Mouse (Mus musculus): ENCODE results near the gene Bmpr1a. TPM values are rescaled to one million over a fixed set of nuclear protein-coding genes. Genes with fewer than 3 reads are reported as not detected.
A peak's percentile ranks its signal among the peaks of the same experiment; 100 is the strongest.

Bmpr1a gene
- polyA plus RNA-seq, 1 experiment from 2014 or later, result 60.4 TPM

DNA sequence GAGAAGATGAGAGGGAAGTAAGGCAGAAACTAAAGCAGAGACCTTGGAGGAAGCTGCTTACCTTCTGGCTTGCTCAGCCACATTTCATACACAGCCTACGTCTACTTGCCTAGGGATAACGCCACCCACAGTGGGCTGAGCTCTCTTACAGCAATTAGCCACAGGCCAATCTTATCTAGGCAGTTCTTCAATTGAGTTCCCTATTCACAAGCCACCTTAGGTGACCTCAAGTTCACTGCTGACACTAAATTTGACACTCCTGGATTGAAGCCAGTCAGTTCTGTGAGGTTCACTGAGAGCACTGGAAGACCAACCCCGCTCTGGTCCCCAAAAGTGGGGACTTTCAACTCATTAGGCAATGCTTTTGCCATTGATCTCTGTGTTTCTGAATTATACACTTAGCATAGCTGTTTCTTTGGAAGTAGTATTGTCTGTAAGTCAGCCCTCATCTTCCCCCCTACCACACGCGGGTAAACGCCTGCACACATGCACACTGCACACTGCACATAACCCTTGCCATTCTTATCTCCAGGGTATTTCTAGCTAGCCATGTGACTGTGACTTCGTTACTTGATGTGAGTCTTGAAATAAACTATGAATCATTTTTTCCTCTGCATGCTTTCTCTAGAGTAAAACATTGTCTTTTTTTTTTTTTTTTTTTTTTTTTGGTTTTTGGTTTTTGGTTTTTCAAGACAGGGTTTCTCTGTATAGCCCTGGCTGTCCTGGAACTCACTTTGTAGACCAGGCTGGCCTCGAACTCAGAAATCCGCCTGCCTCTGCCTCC, 120.0 kb downstream of the Bmpr1a start:
- no peak for DNase-seq (ENCODE audit: low spot score)
- Histone ChIP-seq H3K9me3 (ENCODE audit: control insufficient read depth, low read length) (no peaks in the 10 kb centered on the region), H3K27me3 (ENCODE audit: control insufficient read depth, insufficient read depth, low read length) (no peaks in the 10 kb centered on the region), H3K27ac (ENCODE audit: low read depth, low read length) (no peak overlapping the region), H3K4me1 (replicated peaks; ENCODE audit: control insufficient read depth, insufficient read depth, low read length) (peaks cover 2% of the 10 kb centered on the region; the same call in 1 of the 2 replicates), H3K9ac (ENCODE audit: low read length) (no peak overlapping the region), H3K4me3 (ENCODE audit: low read depth, low read length) (no peak overlapping the region), H3K36me3 (ENCODE audit: control insufficient read depth, insufficient read depth, low read length) (no peaks in the 10 kb centered on the region), H3K4me2 (ENCODE audit: low read depth, low read length, severe bottlenecking) (no peak overlapping the region)
- ATAC-seq (replicated peaks; ENCODE audit: low FRiP score), result no peak
- WGBS, result 92% methylated on average over 9 of the region's 9 CpGs

DNA sequence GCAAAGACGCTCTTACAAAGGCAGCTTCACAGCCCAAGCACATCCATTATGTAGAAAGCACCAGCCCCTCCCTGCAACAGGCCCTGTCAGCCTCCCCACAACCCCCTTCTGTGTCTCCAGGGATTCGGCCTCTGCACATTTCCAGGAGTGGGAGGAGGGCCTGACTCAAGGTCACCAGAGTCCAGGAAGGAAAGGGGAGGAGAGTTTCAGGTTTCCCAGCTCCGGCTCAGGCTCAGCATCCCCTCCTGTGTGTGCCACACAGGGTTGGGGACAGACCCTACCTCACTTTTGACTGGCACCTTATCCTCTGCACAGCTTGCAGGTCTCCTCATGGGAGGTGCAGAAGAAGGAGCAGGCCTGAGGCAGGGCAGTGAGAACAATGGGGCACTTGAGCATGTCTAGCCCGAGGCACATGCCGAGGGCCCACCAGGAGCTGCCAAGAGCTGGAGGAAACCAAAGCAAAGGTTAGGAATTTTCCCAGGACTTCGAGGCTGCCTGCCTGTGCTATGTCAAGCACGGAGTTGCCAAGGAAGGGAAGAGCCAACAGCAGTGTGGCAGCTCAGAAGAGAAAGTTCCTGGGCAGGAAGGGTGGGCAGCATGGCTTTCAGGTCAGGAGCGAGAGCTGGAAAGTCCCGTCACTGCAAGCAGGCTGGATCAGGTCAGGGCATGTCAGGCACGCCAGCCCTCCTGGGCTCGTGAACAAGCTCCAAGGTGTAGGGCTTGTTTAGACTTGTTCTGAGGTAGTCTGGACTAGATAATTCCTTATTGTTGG, 124.4 kb downstream of the Bmpr1a start:
- Histone ChIP-seq H3K4me3 (ENCODE audit: low read depth, low read length) (no peak overlapping the region), H3K4me1 (replicated peaks; ENCODE audit: control insufficient read depth, insufficient read depth, low read length) (peaks cover 2% of the 10 kb centered on the region; the same call in 1 of the 2 replicates), H3K27me3 (ENCODE audit: control insufficient read depth, insufficient read depth, low read length) (no peaks in the 10 kb centered on the region), H3K9me3 (ENCODE audit: control insufficient read depth, low read length) (no peaks in the 10 kb centered on the region), H3K36me3 (ENCODE audit: control insufficient read depth, insufficient read depth, low read length) (no peaks in the 10 kb centered on the region), H3K4me2 (ENCODE audit: low read depth, low read length, severe bottlenecking) (no peak overlapping the region), H3K9ac (ENCODE audit: low read length) (no peak overlapping the region), H3K27ac (ENCODE audit: low read depth, low read length) (no peak overlapping the region)
- ATAC-seq (replicated peaks; ENCODE audit: low FRiP score) (peak; percentile 39; the same call in 1 of the 2 replicates), DNase-seq (ENCODE audit: low spot score) (peak; percentile 52)
- 51% methylated on average over 11 of the region's 11 CpGs for WGBS

DNA sequence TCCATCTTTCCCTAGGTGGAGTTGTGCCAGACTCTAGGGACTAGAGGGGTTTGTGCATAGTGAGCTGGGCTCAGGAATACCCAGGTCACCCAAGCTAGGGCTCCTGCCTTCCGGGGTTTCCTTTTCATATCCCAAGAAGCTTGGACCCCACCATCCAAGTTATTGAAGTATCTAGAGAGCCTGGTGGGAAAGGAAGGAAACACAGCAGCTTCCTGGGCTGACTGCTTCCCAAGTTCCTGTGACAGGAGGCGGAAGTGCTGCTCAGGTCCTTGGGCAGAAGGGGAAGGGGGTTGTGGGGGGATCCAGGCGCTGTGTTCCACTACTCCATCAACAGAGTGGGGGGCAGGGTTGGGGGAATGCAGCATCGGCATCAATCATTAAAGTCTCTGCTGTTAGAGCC, 126.0 kb downstream of the Bmpr1a start:
- Histone ChIP-seq H3K36me3 (ENCODE audit: control insufficient read depth, insufficient read depth, low read length) (no peaks in the 10 kb centered on the region), H3K27me3 (ENCODE audit: control insufficient read depth, insufficient read depth, low read length) (no peaks in the 10 kb centered on the region), H3K9me3 (ENCODE audit: control insufficient read depth, low read length) (no peaks in the 10 kb centered on the region), H3K27ac (ENCODE audit: low read depth, low read length) (no peak overlapping the region), H3K4me3 (ENCODE audit: low read depth, low read length) (no peak overlapping the region), H3K9ac (ENCODE audit: low read length) (no peak overlapping the region), H3K4me2 (ENCODE audit: low read depth, low read length, severe bottlenecking) (no peak overlapping the region), H3K4me1 (replicated peaks; ENCODE audit: control insufficient read depth, insufficient read depth, low read length) (peaks cover 2% of the 10 kb centered on the region; the same call in 1 of the 2 replicates)
- ATAC-seq (replicated peaks; ENCODE audit: low FRiP score) (no peak), DNase-seq (ENCODE audit: low spot score) (no peak)
- 85% methylated on average over 4 of the region's 4 CpGs for WGBS

DNA sequence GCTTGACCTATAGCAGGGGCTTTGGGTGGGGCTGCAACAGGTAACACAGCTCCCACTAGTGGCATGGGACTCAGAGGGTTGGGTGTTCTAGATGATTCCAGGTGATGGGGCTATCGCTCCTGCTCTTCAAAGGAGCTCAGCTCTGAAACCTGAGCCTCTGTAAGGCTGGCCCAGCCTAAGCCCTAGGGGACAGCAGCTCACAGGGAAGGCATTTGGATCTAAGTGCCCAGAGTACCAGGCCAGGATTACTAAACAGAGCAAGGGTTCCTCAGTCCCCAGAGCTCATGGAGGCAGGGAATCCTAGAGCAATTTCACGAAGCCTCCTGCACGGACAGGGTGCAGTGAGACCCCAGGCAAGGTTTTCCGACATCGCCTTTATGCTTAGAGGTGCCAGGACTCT, 127.2 kb downstream of the Bmpr1a start:
- H3K27me3 ChIP-seq (ENCODE audit: control insufficient read depth, insufficient read depth, low read length), result no peaks in the 10 kb centered on the region
- no peak overlapping the region for H3K4me2 ChIP-seq (ENCODE audit: low read depth, low read length, severe bottlenecking)
- DNase-seq (ENCODE audit: low spot score) (no peak), ATAC-seq (replicated peaks; ENCODE audit: low FRiP score) (no peak)
- peaks cover 2% of the 10 kb centered on the region; the same call in 1 of the 2 replicates for H3K4me1 ChIP-seq (replicated peaks; ENCODE audit: control insufficient read depth, insufficient read depth, low read length)
- H3K4me3 ChIP-seq (ENCODE audit: low read depth, low read length), result no peak overlapping the region
- H3K27ac ChIP-seq (ENCODE audit: low read depth, low read length), result no peak overlapping the region
- no peak overlapping the region for H3K9ac ChIP-seq (ENCODE audit: low read length)
- WGBS, result 85% methylated on average over 5 of the region's 5 CpGs
- H3K9me3 ChIP-seq (ENCODE audit: control insufficient read depth, low read length), result no peaks in the 10 kb centered on the region
- no peaks in the 10 kb centered on the region for H3K36me3 ChIP-seq (ENCODE audit: control insufficient read depth, insufficient read depth, low read length)

DNA sequence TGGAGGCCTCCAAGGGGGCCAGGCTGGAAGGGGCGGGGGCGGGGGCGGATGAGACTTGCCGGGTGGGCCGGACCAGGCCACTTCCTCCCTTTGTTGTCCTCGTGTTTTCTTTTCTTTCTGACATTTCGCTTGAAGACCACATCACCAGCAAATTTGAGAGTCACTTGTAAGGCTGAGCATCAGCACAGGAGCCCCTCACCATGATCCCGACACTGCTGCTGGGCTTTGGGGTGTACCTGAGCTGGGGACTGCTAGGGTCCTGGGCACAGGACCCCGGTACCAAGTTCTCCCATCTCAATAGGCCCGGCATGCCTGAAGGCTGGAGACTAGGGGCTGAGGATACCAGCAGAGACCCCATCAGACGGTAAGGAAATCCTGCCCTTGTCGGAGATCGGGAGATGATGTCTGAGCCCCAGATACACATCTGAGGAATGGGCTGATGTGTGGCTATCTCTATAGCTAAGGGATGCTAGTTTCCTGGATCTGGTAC, 127.7 kb downstream of the Bmpr1a start, which contains the start of gene Mmrn2:
Mmrn2 (plus strand) TSS at position 51 of the 490 bp plus-strand sequence.
- no peak for DNase-seq (ENCODE audit: low spot score)
- H3K4me2 ChIP-seq (ENCODE audit: low read depth, low read length, severe bottlenecking), result no peak within 1 kb of the TSS
- peaks cover 2% of the 10 kb centered on the region; the same call in 1 of the 2 replicates for H3K4me1 ChIP-seq (replicated peaks; ENCODE audit: control insufficient read depth, insufficient read depth, low read length)
- H3K9me3 ChIP-seq (ENCODE audit: control insufficient read depth, low read length), result no peaks in the 10 kb centered on the region
- no peak within 1 kb of the TSS for H3K9ac ChIP-seq (ENCODE audit: low read length)
- no peaks in the 10 kb centered on the region for H3K36me3 ChIP-seq (ENCODE audit: control insufficient read depth, insufficient read depth, low read length)
- H3K4me3 ChIP-seq (ENCODE audit: low read depth, low read length), result no peak within 1 kb of the TSS
- no peak within 1 kb of the TSS for H3K27ac ChIP-seq (ENCODE audit: low read depth, low read length)
- WGBS, result 82% methylated on average over 13 of the region's 13 CpGs
- H3K27me3 ChIP-seq (ENCODE audit: control insufficient read depth, insufficient read depth, low read length), result no peaks in the 10 kb centered on the region
- ATAC-seq (replicated peaks; ENCODE audit: low FRiP score), result no peak

DNA sequence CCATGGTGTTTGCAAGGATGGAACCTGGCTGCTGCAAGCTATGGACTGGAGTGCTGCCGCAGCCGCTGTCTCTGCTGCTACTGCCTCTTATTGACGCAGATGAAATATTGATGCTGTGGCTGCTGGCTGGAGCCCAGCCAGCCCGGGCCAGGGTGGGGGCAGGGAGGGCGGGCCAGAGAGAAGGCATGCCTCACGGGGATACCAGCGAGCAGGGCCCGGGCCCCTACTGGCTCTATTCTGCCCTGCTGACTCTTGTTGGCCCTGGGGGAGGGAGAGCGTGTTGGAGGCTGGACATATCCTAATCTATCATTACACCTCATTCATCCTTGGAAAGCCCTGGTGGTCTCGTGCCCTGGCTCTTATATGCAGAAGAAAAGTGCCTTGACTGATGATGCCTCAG, 128.6 kb downstream of the Bmpr1a start, which contains the start of gene Sncg:
Sncg (minus strand) TSS at position 213 of the 400 bp plus-strand sequence.
- DNase-seq (ENCODE audit: low spot score) (no peak), ATAC-seq (replicated peaks; ENCODE audit: low FRiP score) (no peak)
- Histone ChIP-seq H3K4me3 (ENCODE audit: low read depth, low read length) (no peak within 1 kb of the TSS), H3K27ac (ENCODE audit: low read depth, low read length) (no peak within 1 kb of the TSS), H3K36me3 (ENCODE audit: control insufficient read depth, insufficient read depth, low read length) (no peaks in the 10 kb centered on the region), H3K4me2 (ENCODE audit: low read depth, low read length, severe bottlenecking) (no peak within 1 kb of the TSS), H3K9ac (ENCODE audit: low read length) (no peak within 1 kb of the TSS), H3K9me3 (ENCODE audit: control insufficient read depth, low read length) (no peaks in the 10 kb centered on the region), H3K27me3 (ENCODE audit: control insufficient read depth, insufficient read depth, low read length) (no peaks in the 10 kb centered on the region), H3K4me1 (replicated peaks; ENCODE audit: control insufficient read depth, insufficient read depth, low read length) (peaks cover 2% of the 10 kb centered on the region; the same call in 1 of the 2 replicates)
- WGBS, result 72% methylated on average over 10 of the region's 10 CpGs

DNA sequence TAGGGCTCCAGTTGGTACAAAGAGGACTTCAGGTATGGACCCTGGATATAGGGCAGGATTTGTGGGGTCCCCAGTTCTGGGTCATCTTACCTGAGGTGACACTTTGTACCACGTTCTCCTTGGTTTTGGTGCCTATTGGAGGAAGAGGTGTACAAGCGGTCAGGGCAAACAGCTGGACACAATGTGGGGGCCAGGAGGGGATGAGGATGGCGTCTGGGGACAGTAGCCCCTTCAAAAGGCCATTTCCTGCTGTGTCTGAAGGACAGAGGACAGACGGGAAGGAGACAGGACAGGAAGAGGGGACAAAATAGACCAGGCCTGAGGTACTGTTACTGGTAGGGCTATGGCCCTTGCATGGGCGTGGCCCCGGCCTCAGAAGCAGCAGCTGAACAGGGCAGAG, 129.6 kb downstream of the Bmpr1a start:
- H3K27ac ChIP-seq (ENCODE audit: low read depth, low read length), result no peak overlapping the region

DNA sequence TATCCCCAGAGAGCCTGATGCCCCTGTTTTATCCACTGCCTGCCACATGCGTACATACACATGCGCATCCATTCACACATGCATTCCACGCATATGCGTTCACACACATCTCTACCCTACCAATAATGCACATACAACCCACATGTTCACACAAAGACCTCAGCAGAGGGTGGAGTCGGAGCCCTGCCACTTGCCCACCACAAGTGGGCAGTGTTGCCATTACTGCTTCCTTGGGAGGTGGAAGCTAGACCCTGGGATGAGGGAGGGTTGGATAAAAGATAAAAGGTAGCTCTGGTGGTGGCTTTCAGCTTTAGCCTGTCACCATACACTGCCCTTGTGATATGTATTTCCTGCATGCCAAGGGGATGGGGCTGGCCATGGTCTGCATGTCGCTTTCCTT, 130.5 kb downstream of the Bmpr1a start:
- Histone ChIP-seq H3K4me1 (replicated peaks; ENCODE audit: control insufficient read depth, insufficient read depth, low read length) (no peaks in the 10 kb centered on the region), H3K27me3 (ENCODE audit: control insufficient read depth, insufficient read depth, low read length) (no peaks in the 10 kb centered on the region), H3K9ac (ENCODE audit: low read length) (no peak overlapping the region), H3K4me3 (ENCODE audit: low read depth, low read length) (no peak overlapping the region), H3K4me2 (ENCODE audit: low read depth, low read length, severe bottlenecking) (no peak overlapping the region), H3K36me3 (ENCODE audit: control insufficient read depth, insufficient read depth, low read length) (no peaks in the 10 kb centered on the region), H3K9me3 (ENCODE audit: control insufficient read depth, low read length) (no peaks in the 10 kb centered on the region), H3K27ac (ENCODE audit: low read depth, low read length) (no peak overlapping the region)
- ATAC-seq (replicated peaks; ENCODE audit: low FRiP score) (0 out of 2 replicates have a peak, but pooled peaks have one; percentile 31), DNase-seq (ENCODE audit: low spot score) (peak; percentile 62)
- WGBS, result 82% methylated on average over 6 of the region's 6 CpGs

More for the DNA sequence above, 129.6 kb downstream of the Bmpr1a start:
- Histone ChIP-seq H3K9ac (ENCODE audit: low read length) (no peak overlapping the region), H3K36me3 (ENCODE audit: control insufficient read depth, insufficient read depth, low read length) (no peaks in the 10 kb centered on the region), H3K27me3 (ENCODE audit: control insufficient read depth, insufficient read depth, low read length) (no peaks in the 10 kb centered on the region), H3K9me3 (ENCODE audit: control insufficient read depth, low read length) (no peaks in the 10 kb centered on the region), H3K4me2 (ENCODE audit: low read depth, low read length, severe bottlenecking) (no peak overlapping the region), H3K4me1 (replicated peaks; ENCODE audit: control insufficient read depth, insufficient read depth, low read length) (0 out of 2 replicates have a peak, but pooled peaks cover 2% of the 10 kb centered on the region), H3K4me3 (ENCODE audit: low read depth, low read length) (no peak overlapping the region)
- no peak for ATAC-seq (replicated peaks; ENCODE audit: low FRiP score)
- 87% methylated on average over 6 of the region's 6 CpGs for WGBS
- DNase-seq (ENCODE audit: low spot score), result no peak

Data from forebrain, embryonic 11.5 days (tissue).